Mouse (Mus musculus) bone marrow, adult 2 months (tissue): Measurements from ENCODE around the gene Olfr694.

Experiments
- CTCF ChIP-seq: fragments of 200-500 bp; IDR thresholded peaks from 2 replicates; pipeline ENCODE4 v1.5.1; 2011; ENCODE audit warnings: low read length, control low read depth; ENCODE audit not compliant: control insufficient read depth, insufficient read depth
- POLR2A ChIP-seq: fragments of 200-500 bp; IDR thresholded peaks from 2 replicates; pipeline ENCODE4 v1.6.1; 2011; ENCODE audit warnings: low read depth, mild to moderate bottlenecking, control low read depth, low read length, borderline replicate concordance; ENCODE audit not compliant: control insufficient read depth

DNA sequence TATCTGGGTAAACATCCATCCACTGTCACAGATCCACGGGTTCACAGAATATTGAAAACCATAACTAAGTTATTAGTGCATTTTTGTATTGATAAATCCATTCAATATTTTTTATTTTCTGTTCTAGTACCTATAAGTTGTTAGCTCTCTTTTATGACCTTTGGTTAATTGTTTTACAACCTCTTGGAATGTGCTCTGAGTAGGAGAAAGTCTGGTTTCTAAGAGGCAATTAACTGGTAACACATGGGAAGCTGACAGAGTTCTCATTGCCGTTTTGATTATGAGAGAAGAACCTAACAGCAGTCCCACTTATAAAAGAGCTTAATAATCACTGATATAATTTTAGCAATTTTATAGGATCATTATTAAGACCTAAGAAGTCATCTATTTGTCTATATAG, 42.1 kb upstream of the Olfr694 start:
- TF ChIP-seq CTCF, result no peak
- no peak for TF ChIP-seq POLR2A
